Mouse (Mus musculus): Measurements from ENCODE around the gene Olfr710.
"Not testable (repeated sequence)": the region's sequence is repeated elsewhere in the genome, so short reads cannot be mapped to it uniquely, and the experiment has no call there.

Gene Olfr710

GRCm38 (mm10) chr7:106948212-106948611 lies at the start of gene Olfr710:
Gene Olfr710 (minus strand): TSS chr7:106948312.
- no peak for DNase-seq

DNA sequence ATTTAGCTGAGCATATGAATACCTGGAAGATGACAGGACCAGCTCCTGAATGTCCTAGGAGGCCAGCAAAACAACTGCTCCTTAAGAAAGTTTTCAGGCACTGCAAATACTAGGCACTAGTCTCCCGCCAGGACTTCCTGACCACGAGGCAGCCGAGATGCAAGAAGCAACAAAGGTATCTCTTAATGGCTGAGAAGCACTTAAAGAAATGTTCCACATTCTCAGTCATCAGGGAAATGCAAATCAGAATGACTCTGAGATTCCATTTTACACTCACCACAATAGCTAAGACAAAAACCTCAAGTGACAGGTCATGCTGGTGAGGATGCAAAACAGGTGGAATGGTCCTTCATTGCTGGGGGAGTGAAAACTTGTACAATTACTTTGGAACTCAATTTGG lies 37.1 kb upstream of the Olfr710 start:
- no peak for DNase-seq

DNA sequence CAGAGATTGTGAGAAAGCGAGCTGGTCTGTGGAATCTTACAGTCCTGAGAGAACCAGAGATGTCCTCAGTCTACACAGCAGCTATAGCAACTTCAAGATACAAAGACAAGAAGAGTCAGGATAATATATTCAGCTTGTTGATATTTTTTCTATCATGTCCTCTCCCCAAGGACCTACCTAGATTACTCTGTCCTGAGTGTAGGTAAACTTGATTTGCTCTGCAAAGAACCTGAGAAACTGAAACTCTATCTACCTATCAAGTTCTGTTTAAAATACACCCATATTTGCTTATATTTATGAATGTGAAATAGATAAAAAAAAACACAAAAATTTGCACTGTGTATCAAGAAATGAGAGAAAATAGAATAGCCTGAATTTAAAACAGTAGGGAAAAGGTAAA lies 27.2 kb upstream of the Olfr710 start, which contains the start of gene Olfr711:
Gene Olfr711, minus strand, starts transcription at position 101 of the 400 bp plus-strand sequence.
- no peak for DNase-seq

GRCm38 (mm10) chr7:106967503-106967902 lies 19.4 kb upstream of the Olfr710 start:
- DNase-seq = peak; percentile 25 to 38

GRCm38 (mm10) chr7:106963837-106964236 lies 15.7 kb upstream of the Olfr710 start, which contains the start of gene Olfr6:
Gene Olfr6 (minus strand): TSS chr7:106963937.
- no peak for DNase-seq

GRCm38 (mm10) chr7:106932119-106932518 lies 16.0 kb downstream of the Olfr710 start, which contains the start of gene Olfr709-ps1:
Gene Olfr709-ps1 (minus strand): TSS chr7:106932219.
- no peak for DNase-seq

DNA sequence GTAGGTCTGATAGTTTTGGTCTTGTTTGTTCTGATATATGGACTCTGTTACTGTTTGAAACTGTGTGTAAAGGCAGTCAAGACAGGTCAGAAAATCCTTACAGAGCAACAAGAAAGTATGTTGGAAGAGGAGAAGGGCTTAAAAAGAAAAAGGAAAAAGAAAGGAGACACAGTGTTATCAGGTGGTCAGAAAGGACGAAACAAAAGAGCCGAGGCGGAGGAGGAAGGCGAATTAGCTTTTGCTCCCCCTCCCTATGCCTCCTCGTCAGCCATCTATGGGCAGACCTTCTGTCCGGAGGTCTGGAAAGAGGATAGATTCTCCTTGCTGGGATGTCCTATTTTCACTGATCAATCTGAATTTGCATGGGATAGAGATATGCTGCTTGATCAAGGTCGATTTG lies 27.2 kb downstream of the Olfr710 start:
- not testable (repeated sequence) for DNase-seq

DNA sequence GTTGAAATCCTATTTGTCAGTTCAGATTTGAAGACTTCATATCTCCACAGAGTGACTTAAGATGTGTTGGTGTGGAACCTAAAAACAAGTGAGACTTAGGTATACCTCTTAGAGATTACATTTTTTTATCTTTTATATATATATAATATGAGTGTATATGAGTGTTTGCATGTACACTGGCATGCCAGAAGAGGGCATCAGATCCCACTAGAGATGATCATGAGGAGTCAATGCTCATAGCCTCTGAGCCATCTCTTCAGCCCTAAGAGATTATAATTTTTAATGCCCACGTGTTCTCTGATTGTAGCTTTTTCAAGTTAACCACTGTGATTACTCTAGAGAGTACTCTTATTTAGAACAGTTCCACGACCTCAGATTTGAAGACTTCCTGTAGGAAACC lies 40.4 kb downstream of the Olfr710 start, which contains the start of gene Olfr1532-ps1:
Gene Olfr1532-ps1, plus strand, starts transcription at position 326 of the 400 bp plus-strand sequence.
- DNase-seq = no peak

GRCm38 (mm10) chr7:106901141-106901540 lies 47.0 kb downstream of the Olfr710 start, which contains the start of gene Olfr707:
Gene Olfr707 (minus strand): TSS chr7:106901241.
- not testable (repeated sequence) for DNase-seq

All from B cell, adult 2 months (primary cell).